Mouse (Mus musculus): ENCODE data around the gene Shtn1. TPM values are rescaled to one million over a fixed set of nuclear protein-coding genes. Genes with fewer than 3 reads are reported as not detected.

Shtn1 gene
- polyA plus RNA-seq, 1 experiment from 2014 or later, result 3.0 TPM

DNA sequence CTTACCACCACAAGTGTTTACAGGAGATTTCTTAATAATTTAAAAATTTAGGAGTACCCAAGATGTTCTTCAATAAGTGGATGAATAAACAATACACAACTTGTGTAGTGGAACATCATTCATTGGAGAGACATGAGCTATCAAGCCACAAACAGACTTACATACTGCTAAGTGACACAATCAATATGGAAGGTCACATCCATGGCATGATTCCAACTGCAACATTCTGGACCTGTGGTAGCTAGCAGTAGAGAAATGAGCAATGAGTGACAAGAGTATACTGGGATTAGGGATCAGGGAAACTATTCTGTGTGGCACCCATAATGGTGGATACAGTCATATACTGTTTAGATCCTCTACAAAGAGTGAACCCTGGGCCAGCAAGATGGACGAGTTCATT, 8.2 kb downstream of the Shtn1 start:
- Histone ChIP-seq H3K4me3 (no peak overlapping the region), H3K4me1 (no peaks in the 10 kb centered on the region), H3K36me3 (replicated peaks) (no peaks in the 10 kb centered on the region), H3K27me3 (replicated peaks; ENCODE audit: low read depth, poor library complexity, severe bottlenecking) (peaks cover under 1% of the 10 kb centered on the region; the same call in 1 of the 2 replicates), H3K27ac (replicated peaks) (no peak overlapping the region), H3K9me3 (no peaks in the 10 kb centered on the region)
- WGBS, result 70% methylated on average over 1 of the region's 1 CpGs
- no peak for DNase-seq (ENCODE audit: low spot score)

DNA sequence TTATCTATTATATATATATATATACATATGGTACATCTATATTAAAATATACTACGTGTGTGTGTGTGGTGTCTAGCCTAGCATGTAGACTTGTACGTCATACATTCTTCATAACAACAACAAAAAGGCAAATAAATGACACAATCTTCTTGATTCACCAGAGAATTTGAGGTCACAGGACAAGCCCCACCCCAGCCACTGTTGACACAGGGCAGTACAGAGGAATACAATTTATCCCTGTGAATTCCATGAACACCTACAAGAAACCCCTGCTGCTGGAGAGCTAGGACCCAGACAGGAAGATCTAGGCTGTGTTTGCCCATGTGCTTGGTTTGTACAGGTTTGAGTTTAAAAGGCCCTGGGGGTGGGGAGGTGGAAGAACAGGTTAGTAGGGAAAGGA, 9.2 kb downstream of the Shtn1 start:
- no peaks in the 10 kb centered on the region for H3K27me3 ChIP-seq (replicated peaks; ENCODE audit: low read depth, poor library complexity, severe bottlenecking)
- no peak overlapping the region for H3K4me3 ChIP-seq
- 92% methylated on average over 2 of the region's 2 CpGs for WGBS
- H3K4me1 ChIP-seq, result no peaks in the 10 kb centered on the region
- no peak for DNase-seq (ENCODE audit: low spot score)
- H3K9me3 ChIP-seq, result no peaks in the 10 kb centered on the region
- no peak overlapping the region for H3K27ac ChIP-seq (replicated peaks)
- no peaks in the 10 kb centered on the region for H3K36me3 ChIP-seq (replicated peaks)

GRCm38 (mm10) chr19:59066115-59066514, 9.8 kb downstream of the Shtn1 start:
- Histone ChIP-seq H3K4me1 (no peaks in the 10 kb centered on the region), H3K9me3 (no peaks in the 10 kb centered on the region), H3K27me3 (replicated peaks; ENCODE audit: low read depth, poor library complexity, severe bottlenecking) (no peaks in the 10 kb centered on the region), H3K36me3 (replicated peaks) (no peaks in the 10 kb centered on the region), H3K4me3 (no peak overlapping the region), H3K27ac (replicated peaks) (no peak overlapping the region)
- 62% methylated on average over 5 of the region's 5 CpGs for WGBS
- DNase-seq (ENCODE audit: low spot score), result no peak

DNA sequence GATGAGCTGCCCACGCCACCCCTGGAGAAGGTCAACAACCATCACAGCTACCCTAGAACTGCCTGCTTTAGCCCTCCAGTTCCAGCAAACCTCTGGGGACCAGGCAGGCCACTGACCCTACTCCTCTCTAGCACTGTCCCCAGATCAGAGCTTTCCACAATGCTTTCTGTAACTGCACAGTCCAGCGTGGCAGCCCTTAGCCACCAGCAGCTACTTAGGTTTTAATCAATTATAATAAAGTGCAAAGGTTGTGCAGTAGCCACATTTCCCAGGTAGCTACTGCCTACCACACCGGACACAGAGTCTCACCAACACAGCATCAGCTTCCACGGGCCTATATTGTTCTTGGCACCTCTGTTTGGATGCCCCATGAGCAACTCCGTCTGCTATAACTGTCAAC, 11.3 kb downstream of the Shtn1 start:
- no peak overlapping the region for H3K27ac ChIP-seq (replicated peaks)
- WGBS, result 86% methylated on average over 5 of the region's 5 CpGs

GRCm38 (mm10) chr19:59063568-59063967, 12.3 kb downstream of the Shtn1 start:
- H3K27me3 ChIP-seq (replicated peaks; ENCODE audit: low read depth, poor library complexity, severe bottlenecking), result no peaks in the 10 kb centered on the region
- DNase-seq (ENCODE audit: low spot score), result no peak
- H3K9me3 ChIP-seq, result no peaks in the 10 kb centered on the region
- H3K4me3 ChIP-seq, result no peak overlapping the region
- no peak overlapping the region for H3K27ac ChIP-seq (replicated peaks)
- H3K4me1 ChIP-seq, result no peaks in the 10 kb centered on the region
- 90% methylated on average over 5 of the region's 5 CpGs for WGBS
- H3K36me3 ChIP-seq (replicated peaks), result no peaks in the 10 kb centered on the region

More for the DNA sequence above, 11.3 kb downstream of the Shtn1 start:
- H3K27me3 ChIP-seq (replicated peaks; ENCODE audit: low read depth, poor library complexity, severe bottlenecking), result no peaks in the 10 kb centered on the region
- H3K4me1 ChIP-seq, result no peaks in the 10 kb centered on the region
- H3K4me3 ChIP-seq, result no peak overlapping the region
- H3K36me3 ChIP-seq (replicated peaks), result no peaks in the 10 kb centered on the region
- H3K9me3 ChIP-seq, result no peaks in the 10 kb centered on the region
- DNase-seq (ENCODE audit: low spot score), result no peak

GRCm38 (mm10) chr19:59058105-59058504, 17.8 kb downstream of the Shtn1 start:
- Histone ChIP-seq H3K27me3 (replicated peaks; ENCODE audit: low read depth, poor library complexity, severe bottlenecking) (no peaks in the 10 kb centered on the region), H3K4me1 (peaks cover 7% of the 10 kb centered on the region; the same call in 1 of the 2 replicates), H3K4me3 (no peak overlapping the region), H3K9me3 (no peaks in the 10 kb centered on the region), H3K27ac (replicated peaks) (no peak overlapping the region), H3K36me3 (replicated peaks) (no peaks in the 10 kb centered on the region)
- 78% methylated on average over 4 of the region's 4 CpGs for WGBS
- no peak for DNase-seq (ENCODE audit: low spot score)

GRCm38 (mm10) chr19:59057366-59057765, 18.5 kb downstream of the Shtn1 start:
- Histone ChIP-seq H3K4me3 (no peak overlapping the region), H3K27ac (replicated peaks) (no peak overlapping the region), H3K9me3 (no peaks in the 10 kb centered on the region), H3K27me3 (replicated peaks; ENCODE audit: low read depth, poor library complexity, severe bottlenecking) (no peaks in the 10 kb centered on the region), H3K4me1 (peaks cover 14% of the 10 kb centered on the region; the same call in 1 of the 2 replicates), H3K36me3 (replicated peaks) (no peaks in the 10 kb centered on the region)
- DNase-seq (ENCODE audit: low spot score), result no peak
- 43% methylated on average over 5 of the region's 5 CpGs for WGBS

- no peaks in the 10 kb centered on the region for H3K27me3 ChIP-seq (replicated peaks; ENCODE audit: low read depth, poor library complexity, severe bottlenecking)
- H3K36me3 ChIP-seq (replicated peaks), result no peaks in the 10 kb centered on the region
- 85% methylated on average over 6 of the region's 6 CpGs for WGBS
- H3K4me3 ChIP-seq, result no peak overlapping the region
- H3K4me1 ChIP-seq, result peaks cover 17% of the 10 kb centered on the region; the same call in 1 of the 2 replicates
- no peak overlapping the region for H3K27ac ChIP-seq (replicated peaks)
- H3K9me3 ChIP-seq, result no peaks in the 10 kb centered on the region
- DNase-seq (ENCODE audit: low spot score), result no peak
Observed at GRCm38 (mm10) chr19:59054632-59054951, 21.3 kb downstream of the Shtn1 start.

- no peak for DNase-seq (ENCODE audit: low spot score)
- H3K27me3 ChIP-seq (replicated peaks; ENCODE audit: low read depth, poor library complexity, severe bottlenecking), result no peaks in the 10 kb centered on the region
- H3K27ac ChIP-seq (replicated peaks), result no peak overlapping the region
- peaks cover 17% of the 10 kb centered on the region; the same call in 1 of the 2 replicates for H3K4me1 ChIP-seq
- no peaks in the 10 kb centered on the region for H3K36me3 ChIP-seq (replicated peaks)
- H3K9me3 ChIP-seq, result no peaks in the 10 kb centered on the region
- H3K4me3 ChIP-seq, result no peak overlapping the region
- WGBS, result 92% methylated on average over 6 of the region's 6 CpGs
Observed at GRCm38 (mm10) chr19:59053931-59054631, 21.8 kb downstream of the Shtn1 start.

- Histone ChIP-seq H3K4me1 (peaks cover 17% of the 10 kb centered on the region; the same call in 1 of the 2 replicates), H3K36me3 (replicated peaks) (no peaks in the 10 kb centered on the region), H3K9me3 (no peaks in the 10 kb centered on the region), H3K27me3 (replicated peaks; ENCODE audit: low read depth, poor library complexity, severe bottlenecking) (no peaks in the 10 kb centered on the region), H3K27ac (replicated peaks) (no peak overlapping the region; the same call in 1 of the 2 replicates), H3K4me3 (no peak overlapping the region)
- no peak for DNase-seq (ENCODE audit: low spot score)
- WGBS, result 77% methylated on average over 9 of the region's 9 CpGs
Observed at GRCm38 (mm10) chr19:59052783-59053490, 23.0 kb downstream of the Shtn1 start.

DNA sequence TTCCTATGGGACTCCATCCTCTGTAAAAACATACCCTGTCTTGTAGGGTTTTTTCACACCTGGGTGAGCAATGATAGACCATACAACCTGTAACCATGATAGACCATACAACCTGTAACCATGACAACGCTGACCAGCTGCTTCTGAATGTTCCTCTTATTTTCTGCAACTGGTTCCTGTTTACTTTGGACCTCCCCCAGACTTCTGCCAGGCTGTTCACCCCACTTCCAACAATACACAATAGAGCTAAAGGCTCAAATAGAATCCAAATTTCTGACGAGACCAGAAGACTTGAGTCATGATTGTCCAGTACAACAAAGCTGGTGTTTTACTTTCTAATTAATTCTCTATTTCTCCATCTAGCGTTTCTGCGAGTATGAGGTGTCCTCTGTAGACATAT, 23.8 kb downstream of the Shtn1 start:
- Histone ChIP-seq H3K36me3 (replicated peaks) (no peaks in the 10 kb centered on the region), H3K4me3 (no peak overlapping the region), H3K27ac (replicated peaks) (no peak overlapping the region), H3K4me1 (peaks cover 12% of the 10 kb centered on the region; the same call in 1 of the 2 replicates), H3K27me3 (replicated peaks; ENCODE audit: low read depth, poor library complexity, severe bottlenecking) (no peaks in the 10 kb centered on the region), H3K9me3 (no peaks in the 10 kb centered on the region)
- DNase-seq (ENCODE audit: low spot score), result no peak
- 77% methylated on average over 4 of the region's 4 CpGs for WGBS

GRCm38 (mm10) chr19:59051622-59052021, 24.3 kb downstream of the Shtn1 start:
- H3K27me3 ChIP-seq (replicated peaks; ENCODE audit: low read depth, poor library complexity, severe bottlenecking), result no peaks in the 10 kb centered on the region
- H3K4me1 ChIP-seq, result peaks cover 10% of the 10 kb centered on the region; the same call in 1 of the 2 replicates
- DNase-seq (ENCODE audit: low spot score), result no peak
- no peak overlapping the region for H3K27ac ChIP-seq (replicated peaks)
- no peaks in the 10 kb centered on the region for H3K36me3 ChIP-seq (replicated peaks)
- no peak overlapping the region for H3K4me3 ChIP-seq
- H3K9me3 ChIP-seq, result no peaks in the 10 kb centered on the region
- 88% methylated on average over 9 of the region's 9 CpGs for WGBS

DNA sequence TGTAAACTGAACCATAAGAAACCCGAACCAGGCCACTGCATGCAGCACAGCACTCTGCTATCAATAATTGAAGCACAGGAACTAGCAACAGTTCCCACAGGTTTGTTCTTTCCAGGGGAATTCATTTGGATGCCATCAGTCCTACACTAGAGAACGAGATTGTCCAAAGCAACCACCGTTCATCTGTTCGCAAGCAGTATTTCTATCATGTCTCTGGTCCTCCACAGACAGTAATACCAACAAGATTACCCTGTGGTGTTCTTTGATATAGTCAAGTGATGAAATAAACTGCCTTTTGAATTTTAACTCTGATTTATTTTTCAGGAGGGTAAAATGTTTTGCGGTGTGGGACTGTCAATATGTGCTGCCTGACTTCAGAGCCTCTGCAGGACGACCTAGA, 27.0 kb downstream of the Shtn1 start:
- Histone ChIP-seq H3K27ac (replicated peaks) (no peak overlapping the region), H3K36me3 (replicated peaks) (no peaks in the 10 kb centered on the region), H3K9me3 (no peaks in the 10 kb centered on the region), H3K27me3 (replicated peaks; ENCODE audit: low read depth, poor library complexity, severe bottlenecking) (no peaks in the 10 kb centered on the region), H3K4me3 (no peak overlapping the region), H3K4me1 (peaks cover 12% of the 10 kb centered on the region; the same call in 1 of the 2 replicates)
- WGBS, result 89% methylated on average over 6 of the region's 6 CpGs
- no peak for DNase-seq (ENCODE audit: low spot score)

All from embryonic facial prominence, embryonic 10.5 days (tissue).